Mouse (Mus musculus): ENCODE measurements around the gene Tmem212.

Gene Tmem212

DNA sequence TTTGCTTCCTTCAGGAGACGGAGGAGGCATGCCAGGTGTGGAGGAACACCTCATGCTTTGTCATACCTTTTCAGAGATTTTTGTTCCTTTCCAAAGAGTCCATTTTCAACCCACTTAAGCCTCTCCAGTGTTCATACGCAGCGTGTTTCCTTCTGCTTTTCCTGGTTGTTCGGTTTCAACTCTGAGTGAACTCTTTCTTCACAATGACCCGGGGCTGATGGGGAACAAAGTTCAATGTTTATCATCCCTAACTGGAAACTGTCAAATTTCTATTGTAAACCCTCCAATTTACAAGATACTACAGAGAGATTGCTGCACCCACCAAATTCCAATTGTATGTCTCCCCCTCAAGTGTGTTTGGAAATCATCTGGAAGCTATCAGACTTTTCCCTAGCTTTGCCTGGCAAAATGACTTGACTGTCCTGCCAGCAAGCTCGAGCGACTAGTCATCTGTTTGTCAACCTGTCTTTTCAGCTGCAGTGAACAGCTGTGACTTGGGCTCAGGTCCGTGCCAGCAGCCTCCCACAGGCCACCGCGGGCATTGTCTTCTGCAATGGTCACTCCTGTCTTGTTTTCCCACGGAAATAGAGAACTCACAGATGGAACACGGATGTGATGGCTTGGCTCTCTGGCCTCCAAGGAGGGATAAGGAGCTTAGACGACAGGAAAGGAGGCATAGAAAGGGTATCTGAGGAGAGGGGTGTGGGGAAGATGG, 3.0 kb upstream of the Tmem212 start:
- DNase-seq (ENCODE audit: low spot score in 2 of 2) = no peak

DNA sequence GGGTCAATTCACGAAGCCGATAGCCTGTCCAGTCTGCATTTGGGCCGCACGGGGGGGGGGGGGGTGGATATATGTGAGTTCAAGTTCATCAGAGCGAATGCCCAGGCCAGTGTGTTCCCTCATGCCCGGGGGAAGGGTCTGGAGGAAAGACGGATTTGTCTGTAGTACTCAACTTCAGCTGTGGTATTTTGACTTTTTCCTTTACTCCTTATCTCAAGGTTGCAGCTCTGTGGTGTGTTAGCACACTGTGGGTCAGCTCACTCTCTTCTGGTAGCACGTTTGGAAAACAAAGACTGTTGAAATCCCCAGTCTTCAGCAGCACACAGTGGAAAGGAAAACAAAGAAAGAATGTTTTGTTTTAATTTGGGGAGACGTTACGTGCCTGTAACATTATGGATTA, 2.0 kb upstream of the Tmem212 start:
- DNase-seq (ENCODE audit: low spot score in 2 of 2) = no peak

DNA sequence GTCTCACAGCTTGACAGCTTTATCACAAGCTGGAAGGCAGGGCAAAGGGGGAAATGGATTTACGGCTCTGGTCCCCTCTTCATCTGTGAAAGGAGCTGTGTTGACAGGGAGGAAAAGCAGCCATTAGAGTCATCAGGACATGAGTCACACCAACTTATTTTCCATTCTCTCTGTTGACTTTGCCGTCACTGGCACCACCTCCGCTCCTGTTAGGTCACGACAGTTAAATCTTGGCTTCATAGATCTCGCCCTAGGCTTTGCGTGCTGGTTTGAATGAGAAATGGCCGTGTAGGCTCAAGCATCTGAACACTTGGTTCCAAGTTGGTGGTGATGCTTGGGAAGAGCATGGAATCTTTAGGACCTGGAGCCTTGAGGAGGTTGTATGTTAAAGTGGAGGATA, 9.6 kb downstream of the Tmem212 start:
- DNase-seq (ENCODE audit: low spot score in 2 of 2) = no peak

DNA sequence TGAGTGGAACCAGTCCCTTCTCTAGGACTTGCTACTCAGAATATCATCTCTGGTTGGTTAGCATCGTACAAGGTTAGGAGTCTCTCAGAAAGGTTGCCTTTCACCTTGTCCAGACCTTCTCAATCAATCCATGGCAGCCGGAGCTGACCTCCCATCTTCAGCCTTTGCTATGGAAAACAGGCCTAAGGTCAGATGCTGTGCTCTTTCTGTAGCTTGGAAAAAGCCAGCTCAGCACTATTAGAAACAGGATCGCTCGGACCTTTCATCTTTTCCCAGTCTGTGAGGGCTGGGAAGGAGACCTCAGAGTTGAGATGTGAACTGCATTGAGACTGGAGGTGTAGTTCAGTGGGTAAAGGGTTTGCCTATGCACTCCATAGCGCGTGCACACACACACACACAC, 10.6 kb downstream of the Tmem212 start:
- no peak for DNase-seq (ENCODE audit: low spot score in 2 of 2)

DNA sequence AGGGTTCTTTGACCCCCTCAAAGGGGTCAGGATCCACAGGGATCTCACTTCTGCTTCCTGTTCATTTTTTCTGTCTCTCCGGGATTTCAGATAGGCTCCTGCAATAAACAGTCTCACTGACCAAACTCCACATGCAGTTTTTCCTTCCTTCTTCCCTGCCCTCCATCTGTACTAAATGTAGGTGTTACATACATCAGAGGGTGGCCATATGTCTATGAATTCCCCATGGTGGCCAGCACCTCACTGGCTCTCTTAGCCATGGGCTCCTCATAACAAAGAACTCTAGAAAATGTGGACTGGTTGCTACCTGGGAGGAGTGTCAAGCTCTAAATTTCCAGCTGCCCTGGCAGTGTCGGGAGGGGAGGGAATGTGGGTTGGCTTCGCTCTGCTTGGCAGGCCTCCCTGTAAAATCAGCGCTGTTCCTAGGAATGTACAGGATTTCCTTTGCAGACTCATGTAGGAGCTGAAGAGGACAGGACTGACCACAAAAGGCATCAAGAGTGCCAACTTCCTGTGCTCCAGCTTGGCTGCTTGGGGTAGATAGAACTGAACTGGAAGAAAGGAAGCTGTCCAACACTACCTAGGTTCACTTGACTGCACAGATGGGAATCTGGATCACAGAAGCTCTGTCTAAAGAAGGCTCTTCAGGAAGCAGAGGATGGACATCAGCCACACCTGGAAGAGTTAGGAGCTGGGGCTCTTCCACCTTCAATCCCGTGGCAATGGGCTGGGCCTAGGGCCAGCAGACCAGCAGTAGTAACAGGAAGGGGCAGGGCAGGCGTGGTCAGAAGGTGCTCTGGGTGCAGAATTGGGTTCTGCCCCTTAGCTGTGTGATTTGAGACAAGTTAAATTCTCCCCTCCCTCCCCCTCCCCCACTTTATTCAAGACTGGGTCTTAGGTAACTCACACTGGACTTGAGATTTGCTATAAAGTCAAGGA, 14.0 kb downstream of the Tmem212 start:
- DNase-seq (ENCODE audit: low spot score in 2 of 2) = no peak

DNA sequence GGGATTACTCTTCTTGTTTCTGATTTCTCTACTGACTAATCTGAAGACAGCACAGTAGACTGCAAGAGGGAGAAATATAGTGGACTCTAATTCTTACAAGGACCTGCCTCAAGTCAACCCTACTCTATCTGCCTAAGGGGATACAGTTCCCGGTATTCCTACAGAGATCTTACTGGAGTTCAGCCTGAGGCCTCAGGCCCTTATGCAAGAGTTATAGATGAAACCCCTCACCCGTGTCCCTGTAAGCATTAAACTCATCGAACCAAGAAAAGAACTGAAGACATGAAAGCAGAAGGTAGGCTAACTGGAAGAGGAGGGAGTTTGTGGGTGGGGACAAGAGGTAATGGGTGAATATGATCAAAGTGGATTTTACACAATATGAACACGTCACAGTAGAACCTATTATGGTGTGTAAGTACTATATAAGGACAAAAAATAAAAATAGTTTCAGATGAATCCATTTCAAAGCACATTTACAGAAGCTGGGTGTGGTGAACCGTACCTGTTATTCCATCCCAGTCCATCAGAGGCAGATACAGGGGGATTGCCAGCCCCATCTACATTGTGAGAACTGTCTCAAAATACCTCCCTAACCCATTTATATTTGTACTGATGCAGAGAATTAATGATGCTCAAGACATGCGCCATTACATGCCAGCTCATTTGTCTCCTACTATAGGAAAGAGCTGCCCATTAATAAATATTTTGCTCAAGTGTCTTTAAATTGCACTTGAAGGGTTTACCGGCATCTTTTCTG, 17.1 kb downstream of the Tmem212 start:
- no peak for DNase-seq (ENCODE audit: low spot score in 2 of 2)

DNA sequence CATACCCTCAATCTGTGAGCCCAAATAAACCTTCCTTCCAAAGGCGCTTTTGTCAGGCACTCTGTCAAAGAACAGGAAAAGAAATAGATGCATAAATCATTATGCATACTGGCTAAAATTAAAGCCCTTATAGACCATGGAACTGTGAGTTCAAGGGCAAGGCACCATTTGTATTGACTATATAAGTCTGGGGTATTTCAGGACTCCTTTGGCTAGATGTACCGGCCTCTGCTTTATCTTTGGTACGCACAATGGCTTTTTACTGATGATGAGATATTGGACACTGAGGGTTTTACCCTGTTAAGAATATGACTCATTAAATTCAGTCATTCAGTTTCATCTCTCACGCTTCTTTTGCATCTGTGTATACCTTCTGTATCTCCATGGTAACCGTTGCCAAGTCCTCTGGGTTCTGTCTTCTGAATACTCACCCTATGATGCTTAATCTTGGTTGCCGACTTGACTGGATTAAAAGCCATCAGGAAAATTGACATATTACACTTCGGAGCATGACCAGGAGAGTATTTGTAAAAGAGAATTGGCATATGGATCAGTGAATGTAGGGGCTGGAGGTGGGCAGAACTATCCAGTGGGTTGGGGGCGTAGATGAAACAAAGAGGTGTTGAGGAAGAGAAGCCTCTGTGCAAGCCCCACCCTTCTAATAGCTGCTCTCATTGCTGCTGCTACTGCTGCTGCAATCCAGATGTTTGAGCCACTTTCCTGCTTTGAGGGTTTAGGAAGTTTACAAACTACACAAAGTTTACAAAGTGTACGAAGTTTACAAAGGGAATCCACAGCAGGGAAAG, 22.7 kb downstream of the Tmem212 start:
- no peak for DNase-seq (ENCODE audit: low spot score in 2 of 2)

DNA sequence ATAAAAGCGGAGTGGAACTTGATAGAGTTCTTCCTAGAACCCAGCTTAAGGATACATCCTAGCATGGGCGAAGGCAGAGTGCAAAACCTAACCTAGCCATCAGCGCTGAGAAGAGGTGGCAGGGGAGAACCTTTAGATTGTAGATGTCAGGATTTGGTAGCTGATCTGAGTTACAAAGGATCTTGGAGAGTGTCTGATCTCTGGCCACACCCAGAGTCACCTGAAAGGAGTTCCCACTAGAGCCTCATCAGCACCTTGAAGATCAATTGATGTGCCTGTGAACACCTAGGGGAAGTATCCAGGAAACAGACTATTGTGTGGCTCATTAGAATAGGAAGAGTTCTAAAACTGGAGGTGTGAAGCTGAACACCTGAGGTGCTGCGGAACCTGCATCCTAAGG, 23.7 kb downstream of the Tmem212 start:
- no peak for DNase-seq (ENCODE audit: low spot score in 2 of 2)

DNA sequence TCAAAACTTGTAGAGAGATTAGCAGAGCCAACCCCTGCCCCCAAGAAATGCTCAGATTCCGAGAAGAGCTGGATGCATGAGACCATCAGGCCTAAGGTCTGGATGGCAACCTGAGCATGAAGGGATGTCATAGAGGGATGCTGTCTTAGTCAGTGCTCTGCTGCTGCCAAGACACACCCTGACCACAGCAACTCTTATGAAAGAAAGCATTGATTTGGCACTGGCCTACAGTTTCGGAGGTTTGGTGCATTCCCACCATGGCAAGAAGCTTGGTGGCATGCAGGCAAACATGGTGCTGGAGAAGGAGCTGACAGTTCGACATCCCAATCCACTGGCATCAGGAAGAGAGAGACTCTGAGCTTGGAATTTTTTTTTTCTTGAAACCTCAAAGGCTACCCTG, 24.3 kb downstream of the Tmem212 start:
- DNase-seq (ENCODE audit: low spot score in 2 of 2) = no peak

DNA sequence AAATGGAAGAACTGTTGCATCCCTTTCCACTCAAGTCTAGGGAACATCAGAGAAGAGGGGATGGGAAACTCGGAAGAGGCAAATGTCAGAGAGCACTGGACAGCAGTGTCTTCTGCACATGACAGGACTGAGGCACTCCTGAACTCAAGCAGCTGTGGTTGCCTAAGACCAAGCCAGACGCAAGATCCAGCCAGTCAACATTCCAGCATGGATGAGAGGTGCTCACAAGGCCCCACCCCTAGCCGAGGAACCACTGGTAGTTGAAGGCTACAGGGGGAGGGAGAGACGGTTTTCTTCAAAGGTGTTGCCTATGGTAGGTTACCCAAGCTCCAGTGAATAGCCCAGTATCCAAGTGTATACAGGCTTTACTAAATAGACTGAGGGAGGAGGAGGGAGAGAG, 24.8 kb downstream of the Tmem212 start:
- DNase-seq (ENCODE audit: low spot score in 2 of 2) = no peak

DNA sequence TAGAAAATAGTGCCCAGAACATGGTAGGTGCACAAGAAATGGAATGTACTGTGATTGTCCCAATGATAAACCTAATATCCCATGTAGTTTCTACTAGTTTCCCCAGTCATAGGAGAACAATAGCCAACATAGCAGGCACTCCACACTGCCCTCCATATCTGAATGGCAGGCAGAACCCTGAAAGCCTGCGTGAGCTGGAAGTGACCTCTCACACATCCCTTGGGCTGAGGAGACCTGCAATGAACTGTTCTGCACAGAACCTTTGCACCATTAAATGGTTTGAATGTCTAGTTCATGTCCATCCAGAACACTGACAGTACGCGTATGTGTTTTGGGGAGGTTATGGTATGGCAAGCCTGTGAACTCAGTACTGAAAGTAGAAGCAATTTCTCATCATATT, 27.5 kb downstream of the Tmem212 start:
- DNase-seq (ENCODE audit: low spot score in 2 of 2) = no peak

DNA sequence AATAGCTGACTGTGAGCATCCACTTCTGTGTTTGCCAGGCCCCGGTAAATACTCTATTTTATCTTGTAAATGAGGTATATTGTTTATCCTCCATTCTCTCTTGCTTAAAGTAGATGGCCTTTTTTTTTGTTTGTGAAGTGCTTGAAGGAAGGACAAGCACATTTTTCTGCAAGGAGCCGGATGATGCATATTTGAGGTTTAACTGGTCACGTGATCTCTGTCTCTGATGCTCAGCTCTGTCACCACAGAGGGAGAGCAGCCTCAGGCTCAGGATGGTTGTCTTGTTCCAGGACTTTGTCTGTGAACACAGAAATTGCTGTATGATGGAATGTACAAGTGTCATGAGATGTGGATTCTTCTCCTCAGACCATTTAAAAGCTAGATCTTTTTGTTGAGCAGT, 28.4 kb downstream of the Tmem212 start:
- no peak for DNase-seq (ENCODE audit: low spot score in 2 of 2)

DNA sequence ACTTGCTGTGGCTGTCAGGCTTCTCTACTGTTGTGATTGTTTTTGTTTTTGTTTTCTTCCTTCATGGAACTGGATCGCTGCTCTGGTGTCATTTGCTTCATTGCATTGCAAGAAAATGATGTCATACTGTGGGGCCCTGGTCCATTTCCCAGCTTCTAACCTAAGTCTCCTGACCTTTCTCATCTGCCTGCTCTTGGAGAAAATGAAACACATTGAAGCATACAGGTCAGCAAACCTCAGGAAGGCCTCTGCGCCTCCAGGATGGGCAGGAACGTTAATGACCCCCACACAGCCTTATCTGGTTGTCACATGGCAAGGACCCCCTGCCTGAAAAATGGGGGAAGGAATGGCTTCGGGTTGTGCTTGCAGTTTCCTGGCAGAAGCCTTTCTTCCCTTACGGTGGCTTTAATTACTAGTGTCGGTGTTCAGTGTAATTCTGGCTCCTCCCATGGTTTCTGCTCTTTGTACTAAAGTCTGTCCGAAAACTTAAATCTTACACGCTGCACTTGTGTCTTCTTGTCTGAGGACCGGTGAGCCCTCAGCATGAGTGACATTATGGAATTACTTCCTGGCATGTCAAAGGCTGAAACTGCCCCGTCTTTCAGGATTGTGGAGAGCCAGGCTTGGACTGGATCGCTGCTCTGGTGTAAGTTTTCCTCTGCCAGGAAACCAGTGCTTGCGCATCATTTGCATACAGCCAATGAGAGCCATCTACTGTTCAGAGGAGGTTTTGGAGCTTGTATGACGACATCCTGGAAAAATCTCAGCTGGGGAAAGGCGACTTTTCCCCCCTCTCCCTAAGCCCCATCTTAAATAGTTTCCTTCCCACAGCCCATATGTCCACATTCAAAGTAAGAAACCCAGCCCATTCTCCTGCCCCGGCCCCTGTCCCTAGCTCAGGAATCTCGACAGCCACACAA, 33.1 kb downstream of the Tmem212 start:
- DNase-seq (ENCODE audit: low spot score in 2 of 2) = peak; percentile 62 to 75

DNA sequence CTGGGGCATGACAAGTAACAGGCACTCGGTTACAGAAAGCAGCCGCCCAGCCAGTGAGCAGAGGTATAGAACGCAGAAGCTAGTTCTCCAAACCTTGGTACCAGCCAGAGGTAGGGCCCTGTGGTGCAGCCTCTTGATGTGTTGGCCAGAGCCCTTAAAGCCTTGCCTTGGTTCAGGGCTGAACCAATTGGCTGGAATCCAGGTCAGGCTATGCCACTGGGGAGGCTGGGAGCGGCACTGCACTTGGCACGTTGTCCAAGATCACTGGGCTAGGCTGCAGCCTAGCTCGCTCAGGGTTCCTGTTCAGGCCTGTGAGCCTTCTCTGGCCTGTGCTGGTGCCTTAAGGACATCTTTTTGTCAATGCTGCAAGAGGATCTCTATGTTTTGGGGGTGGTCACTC, 34.6 kb downstream of the Tmem212 start:
- peak in 1 of 2 experiments; percentile 13 for DNase-seq (ENCODE audit: low spot score in 2 of 2)

DNA sequence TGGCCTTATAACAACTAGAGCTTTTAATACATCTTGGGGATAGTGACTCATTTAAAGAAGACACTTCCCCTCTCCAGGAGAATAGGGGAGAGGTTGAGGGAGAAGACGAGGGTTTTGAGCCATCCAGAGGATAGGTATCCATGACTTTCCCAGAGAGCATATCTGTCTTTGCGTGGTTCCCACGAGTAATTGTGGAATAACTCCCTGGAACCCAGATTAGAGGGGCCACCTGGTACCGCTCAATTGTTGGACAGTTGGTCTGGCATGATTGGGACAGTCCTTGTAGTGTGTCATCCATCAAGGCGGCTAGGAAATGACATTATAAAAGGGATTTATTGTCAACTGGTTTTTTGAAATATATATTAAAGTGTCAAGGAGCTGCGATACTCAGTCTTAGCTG, 35.1 kb downstream of the Tmem212 start:
- DNase-seq (ENCODE audit: low spot score in 2 of 2) = no peak

DNA sequence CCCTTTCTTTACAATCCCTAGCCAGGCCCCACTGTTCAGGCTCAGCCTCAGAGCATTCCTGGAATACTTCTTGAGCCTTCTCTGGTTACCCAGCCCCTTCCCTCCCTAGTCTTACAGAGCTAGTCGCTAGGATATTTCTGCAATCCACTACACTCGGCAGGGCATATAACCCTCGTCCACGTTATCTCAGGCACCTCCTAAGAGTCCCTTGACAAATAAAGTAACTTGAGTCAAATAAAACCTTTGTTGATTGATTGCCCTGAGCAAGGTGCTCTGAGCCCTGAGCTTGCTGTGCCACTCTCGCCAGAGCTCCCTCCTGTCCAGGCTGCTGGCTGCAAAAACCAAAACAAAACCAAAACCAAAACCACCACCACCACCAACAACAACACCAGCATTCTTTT, 37.0 kb downstream of the Tmem212 start:
- no peak for DNase-seq (ENCODE audit: low spot score in 2 of 2)

DNA sequence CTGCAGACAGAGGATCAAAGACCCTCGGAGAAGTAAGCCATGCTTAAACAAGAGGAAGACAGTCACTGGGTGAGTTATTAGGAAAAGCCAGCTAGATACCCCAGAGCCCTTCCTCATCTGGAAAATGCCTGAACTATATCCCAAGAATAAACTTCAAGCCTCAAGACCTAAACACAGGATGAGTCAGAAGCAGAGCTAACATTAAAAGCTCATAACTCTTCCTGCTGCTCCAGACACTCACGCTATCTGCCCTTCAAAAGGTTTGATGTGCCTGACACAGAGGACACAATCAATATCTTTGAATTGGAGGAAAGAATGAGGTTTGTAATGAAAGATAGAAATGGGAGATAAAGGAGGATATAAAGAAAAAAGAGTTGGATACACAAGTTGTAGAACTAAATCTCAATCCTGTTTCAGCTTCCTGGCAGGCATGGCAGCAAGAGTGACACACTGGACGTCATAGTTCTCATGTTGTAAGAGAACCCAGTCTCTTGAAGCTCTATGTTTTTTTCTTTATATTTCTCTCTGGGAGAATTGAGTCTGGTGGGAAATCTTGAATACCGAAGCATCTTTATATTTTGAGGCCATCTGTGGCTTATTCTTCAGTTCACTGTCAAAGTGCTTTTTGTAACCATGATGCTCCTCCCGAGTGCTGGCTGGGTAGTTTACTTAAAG, 37.6 kb downstream of the Tmem212 start:
- DNase-seq (ENCODE audit: low spot score in 2 of 2) = no peak

DNA sequence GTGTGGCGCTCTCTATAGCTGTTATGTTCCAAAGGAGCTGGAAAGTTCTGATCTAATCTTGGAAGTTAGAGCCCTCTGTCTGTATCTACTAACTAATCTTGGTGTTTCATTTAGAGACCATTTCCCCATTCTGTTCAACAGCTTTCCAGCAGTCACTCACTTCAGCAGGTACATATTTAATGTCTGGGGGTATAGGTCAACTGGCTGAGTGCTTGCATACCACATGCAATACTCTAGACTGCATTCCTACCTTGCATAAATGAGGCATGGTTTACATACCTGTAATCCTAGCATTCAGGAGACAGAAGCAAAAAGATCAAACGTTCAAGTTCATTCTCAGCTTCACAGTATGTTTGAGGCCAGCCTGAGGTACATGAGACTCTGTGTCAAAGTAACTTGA, 39.9 kb downstream of the Tmem212 start:
- no peak for DNase-seq (ENCODE audit: low spot score in 2 of 2)

DNA sequence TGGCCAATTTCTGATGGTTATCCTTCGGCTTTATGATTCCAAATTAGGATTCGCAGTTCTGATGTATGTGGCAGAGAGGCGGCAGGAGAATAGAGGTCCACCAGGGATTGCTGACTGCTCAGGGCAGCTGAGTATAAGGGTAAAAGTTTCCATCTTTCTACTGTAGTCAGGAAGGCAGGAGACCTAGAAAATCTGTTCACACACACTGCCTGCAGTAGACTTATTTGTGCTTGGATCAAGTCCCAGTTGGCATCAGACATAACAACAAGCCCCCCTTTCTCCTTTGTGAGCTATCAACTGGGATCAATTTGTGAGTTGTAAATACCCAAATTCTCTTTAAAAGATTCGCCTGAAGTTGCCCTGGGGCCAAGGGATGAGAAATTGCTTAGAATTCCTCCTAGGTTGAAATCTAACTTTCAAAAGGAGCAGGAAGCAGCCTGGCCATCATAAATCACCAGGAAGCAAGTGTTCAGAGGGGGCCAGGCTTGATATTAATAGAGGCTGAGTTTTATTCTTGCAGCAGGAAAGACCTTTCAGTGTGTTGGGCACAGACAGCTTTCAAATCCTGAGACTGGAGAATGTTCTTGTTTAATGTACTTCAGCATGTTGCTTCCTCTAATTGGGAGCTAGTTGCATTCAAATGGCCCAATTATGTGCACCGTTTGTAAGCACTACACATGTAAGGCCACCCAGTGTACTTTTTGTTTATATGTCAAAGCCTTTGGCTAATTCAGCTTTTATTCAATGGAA, 41.6 kb downstream of the Tmem212 start:
- DNase-seq (ENCODE audit: low spot score in 2 of 2) = no peak

All from right cerebral cortex, adult 2 months (tissue).